Mouse (Mus musculus): ENCODE data around the gene Dirc2. TPM values are rescaled to one million over a fixed set of nuclear protein-coding genes. Genes with fewer than 3 reads are reported as not detected.

Gene Dirc2
- polyA plus RNA-seq, 1 experiment from 2014 or later, result 16.7 TPM

GRCm38 (mm10) chr16:35678476-35678875 lies 90.7 kb downstream of the Dirc2 start:
- H3K9me3 ChIP-seq (ENCODE audit: control insufficient read depth, low read depth, low read length), result no peaks in the 10 kb centered on the region
- WGBS, result 18% methylated on average over 3 of the region's 3 CpGs
- H3K9ac ChIP-seq (replicated peaks; ENCODE audit: low read depth, low read length), result no peak overlapping the region
- no peak overlapping the region for H3K27ac ChIP-seq (ENCODE audit: low read length)
- no peaks in the 10 kb centered on the region for H3K36me3 ChIP-seq (ENCODE audit: control insufficient read depth, insufficient read depth, low read length)
- no peaks in the 10 kb centered on the region for H3K27me3 ChIP-seq (ENCODE audit: control insufficient read depth, insufficient read depth, low read length)
- ATAC-seq (ENCODE audit: insufficient number of reproducible peaks, insufficient read depth, low FRiP score, low read depth), result no peak
- H3K4me3 ChIP-seq (ENCODE audit: low read depth, low read length), result no peak overlapping the region
- no peaks in the 10 kb centered on the region for H3K4me1 ChIP-seq (ENCODE audit: control insufficient read depth, insufficient read depth, low read length)
- no peak overlapping the region for H3K4me2 ChIP-seq (replicated peaks; ENCODE audit: low read depth, low read length)

GRCm38 (mm10) chr16:35677511-35678113 lies 91.5 kb downstream of the Dirc2 start:
- H3K4me3 ChIP-seq (ENCODE audit: low read depth, low read length), result no peak overlapping the region
- no peaks in the 10 kb centered on the region for H3K36me3 ChIP-seq (ENCODE audit: control insufficient read depth, insufficient read depth, low read length)
- WGBS, result 64% methylated on average over 8 of the region's 8 CpGs
- no peak for ATAC-seq (ENCODE audit: insufficient number of reproducible peaks, insufficient read depth, low FRiP score, low read depth)
- H3K27ac ChIP-seq (ENCODE audit: low read length), result no peak overlapping the region
- H3K9me3 ChIP-seq (ENCODE audit: control insufficient read depth, low read depth, low read length), result no peaks in the 10 kb centered on the region
- H3K27me3 ChIP-seq (ENCODE audit: control insufficient read depth, insufficient read depth, low read length), result no peaks in the 10 kb centered on the region
- no peaks in the 10 kb centered on the region for H3K4me1 ChIP-seq (ENCODE audit: control insufficient read depth, insufficient read depth, low read length)
- no peak overlapping the region for H3K4me2 ChIP-seq (replicated peaks; ENCODE audit: low read depth, low read length)
- no peak overlapping the region for H3K9ac ChIP-seq (replicated peaks; ENCODE audit: low read depth, low read length)

GRCm38 (mm10) chr16:35664847-35665246 lies 104.3 kb downstream of the Dirc2 start:
- no peaks in the 10 kb centered on the region for H3K36me3 ChIP-seq (ENCODE audit: control insufficient read depth, insufficient read depth, low read length)
- no peak overlapping the region for H3K9ac ChIP-seq (replicated peaks; ENCODE audit: low read depth, low read length)
- no peaks in the 10 kb centered on the region for H3K9me3 ChIP-seq (ENCODE audit: control insufficient read depth, low read depth, low read length)
- H3K27ac ChIP-seq (ENCODE audit: low read length), result no peak overlapping the region
- no peak overlapping the region for H3K4me2 ChIP-seq (replicated peaks; ENCODE audit: low read depth, low read length)
- no peak overlapping the region for H3K4me3 ChIP-seq (ENCODE audit: low read depth, low read length)
- no peak for ATAC-seq (ENCODE audit: insufficient number of reproducible peaks, insufficient read depth, low FRiP score, low read depth)
- no peaks in the 10 kb centered on the region for H3K4me1 ChIP-seq (ENCODE audit: control insufficient read depth, insufficient read depth, low read length)
- H3K27me3 ChIP-seq (ENCODE audit: control insufficient read depth, insufficient read depth, low read length), result 0 out of 2 replicates have a peak, but pooled peaks cover 5% of the 10 kb centered on the region
- 78% methylated on average over 4 of the region's 4 CpGs for WGBS

GRCm38 (mm10) chr16:35663831-35664414 lies 105.2 kb downstream of the Dirc2 start:
- ATAC-seq (ENCODE audit: insufficient number of reproducible peaks, insufficient read depth, low FRiP score, low read depth), result no peak
- H3K36me3 ChIP-seq (ENCODE audit: control insufficient read depth, insufficient read depth, low read length), result no peaks in the 10 kb centered on the region
- H3K27ac ChIP-seq (ENCODE audit: low read length), result no peak overlapping the region
- 94% methylated on average over 9 of the region's 9 CpGs for whole genome bisulfite sequencing
- no peak overlapping the region for H3K4me3 ChIP-seq (ENCODE audit: low read depth, low read length)
- no peaks in the 10 kb centered on the region for H3K4me1 ChIP-seq (ENCODE audit: control insufficient read depth, insufficient read depth, low read length)
- no peak overlapping the region for H3K9ac ChIP-seq (replicated peaks; ENCODE audit: low read depth, low read length)
- H3K9me3 ChIP-seq (ENCODE audit: control insufficient read depth, low read depth, low read length), result no peaks in the 10 kb centered on the region
- H3K4me2 ChIP-seq (replicated peaks; ENCODE audit: low read depth, low read length), result no peak overlapping the region
- H3K27me3 ChIP-seq (ENCODE audit: control insufficient read depth, insufficient read depth, low read length), result peaks cover 13% of the 10 kb centered on the region; the same call in 1 of the 2 replicates

- WGBS, result 3% methylated on average over 36 of the region's 36 CpGs
- H3K36me3 ChIP-seq (ENCODE audit: control insufficient read depth, insufficient read depth, low read length), result no peaks in the 10 kb centered on the region
- ATAC-seq (ENCODE audit: insufficient number of reproducible peaks, insufficient read depth, low FRiP score, low read depth), result no peak
- H3K27ac ChIP-seq (ENCODE audit: low read length), result no peak overlapping the region
- H3K4me3 ChIP-seq (ENCODE audit: low read depth, low read length), result peak overlapping the region; percentile 29
- H3K9ac ChIP-seq (replicated peaks; ENCODE audit: low read depth, low read length), result no peak overlapping the region
- H3K27me3 ChIP-seq (ENCODE audit: control insufficient read depth, insufficient read depth, low read length), result peaks cover 16% of the 10 kb centered on the region
- H3K4me1 ChIP-seq (ENCODE audit: control insufficient read depth, insufficient read depth, low read length), result no peaks in the 10 kb centered on the region
- H3K9me3 ChIP-seq (ENCODE audit: control insufficient read depth, low read depth, low read length), result no peaks in the 10 kb centered on the region
- peak overlapping the region; percentile 47 for H3K4me2 ChIP-seq (replicated peaks; ENCODE audit: low read depth, low read length)
Measured at GRCm38 (mm10) chr16:35660222-35660621, 108.9 kb downstream of the Dirc2 start.

- H3K9me3 ChIP-seq (ENCODE audit: control insufficient read depth, low read depth, low read length), result no peaks in the 10 kb centered on the region
- H3K9ac ChIP-seq (replicated peaks; ENCODE audit: low read depth, low read length), result no peak overlapping the region
- peaks cover 3% of the 10 kb centered on the region for H3K27me3 ChIP-seq (ENCODE audit: control insufficient read depth, insufficient read depth, low read length)
- no peak overlapping the region for H3K4me2 ChIP-seq (replicated peaks; ENCODE audit: low read depth, low read length)
- H3K4me1 ChIP-seq (ENCODE audit: control insufficient read depth, insufficient read depth, low read length), result no peaks in the 10 kb centered on the region
- H3K36me3 ChIP-seq (ENCODE audit: control insufficient read depth, insufficient read depth, low read length), result no peaks in the 10 kb centered on the region
- H3K4me3 ChIP-seq (ENCODE audit: low read depth, low read length), result no peak overlapping the region
- H3K27ac ChIP-seq (ENCODE audit: low read length), result no peak overlapping the region
- WGBS, result 87% methylated on average over 5 of the region's 5 CpGs
- no peak for ATAC-seq (ENCODE audit: insufficient number of reproducible peaks, insufficient read depth, low FRiP score, low read depth)
Measured at GRCm38 (mm10) chr16:35653951-35654350, 115.2 kb downstream of the Dirc2 start.

- H3K27ac ChIP-seq (ENCODE audit: low read length), result no peak overlapping the region
- no peak overlapping the region for H3K9ac ChIP-seq (replicated peaks; ENCODE audit: low read depth, low read length)
- H3K9me3 ChIP-seq (ENCODE audit: control insufficient read depth, low read depth, low read length), result no peaks in the 10 kb centered on the region
- no peak overlapping the region for H3K4me2 ChIP-seq (replicated peaks; ENCODE audit: low read depth, low read length)
- H3K4me3 ChIP-seq (ENCODE audit: low read depth, low read length), result no peak overlapping the region
- 87% methylated on average over 3 of the region's 3 CpGs for WGBS
- no peaks in the 10 kb centered on the region for H3K36me3 ChIP-seq (ENCODE audit: control insufficient read depth, insufficient read depth, low read length)
- H3K4me1 ChIP-seq (ENCODE audit: control insufficient read depth, insufficient read depth, low read length), result no peaks in the 10 kb centered on the region
- ATAC-seq (ENCODE audit: insufficient number of reproducible peaks, insufficient read depth, low FRiP score, low read depth), result no peak
- no peaks in the 10 kb centered on the region for H3K27me3 ChIP-seq (ENCODE audit: control insufficient read depth, insufficient read depth, low read length)
Measured at GRCm38 (mm10) chr16:35652706-35653105, 116.5 kb downstream of the Dirc2 start.

- Histone ChIP-seq H3K4me3 (ENCODE audit: low read depth, low read length) (no peak overlapping the region), H3K9me3 (ENCODE audit: control insufficient read depth, low read depth, low read length) (no peaks in the 10 kb centered on the region), H3K27me3 (ENCODE audit: control insufficient read depth, insufficient read depth, low read length) (no peaks in the 10 kb centered on the region), H3K4me2 (replicated peaks; ENCODE audit: low read depth, low read length) (no peak overlapping the region), H3K4me1 (ENCODE audit: control insufficient read depth, insufficient read depth, low read length) (no peaks in the 10 kb centered on the region), H3K27ac (ENCODE audit: low read length) (no peak overlapping the region), H3K9ac (replicated peaks; ENCODE audit: low read depth, low read length) (no peak overlapping the region), H3K36me3 (ENCODE audit: control insufficient read depth, insufficient read depth, low read length) (no peaks in the 10 kb centered on the region)
- no peak for ATAC-seq (ENCODE audit: insufficient number of reproducible peaks, insufficient read depth, low FRiP score, low read depth)
- 58% methylated on average over 6 of the region's 6 CpGs for WGBS
Measured at GRCm38 (mm10) chr16:35652206-35652605, 117.0 kb downstream of the Dirc2 start.

GRCm38 (mm10) chr16:35648862-35649261 lies 120.3 kb downstream of the Dirc2 start:
- H3K4me1 ChIP-seq (ENCODE audit: control insufficient read depth, insufficient read depth, low read length), result no peaks in the 10 kb centered on the region
- no peak overlapping the region for H3K27ac ChIP-seq (ENCODE audit: low read length)
- no peak for ATAC-seq (ENCODE audit: insufficient number of reproducible peaks, insufficient read depth, low FRiP score, low read depth)
- H3K4me2 ChIP-seq (replicated peaks; ENCODE audit: low read depth, low read length), result no peak overlapping the region
- H3K9ac ChIP-seq (replicated peaks; ENCODE audit: low read depth, low read length), result no peak overlapping the region
- no peaks in the 10 kb centered on the region for H3K27me3 ChIP-seq (ENCODE audit: control insufficient read depth, insufficient read depth, low read length)
- H3K36me3 ChIP-seq (ENCODE audit: control insufficient read depth, insufficient read depth, low read length), result no peaks in the 10 kb centered on the region
- 78% methylated on average over 4 of the region's 4 CpGs for WGBS
- no peak overlapping the region for H3K4me3 ChIP-seq (ENCODE audit: low read depth, low read length)
- no peaks in the 10 kb centered on the region for H3K9me3 ChIP-seq (ENCODE audit: control insufficient read depth, low read depth, low read length)
